Mouse (Mus musculus) lung, postnatal 0 days (tissue): ENCODE results near the gene Palm2.

ENCODE experiments used
- CTCF ChIP-seq: IDR thresholded peaks from 2 replicates; pipeline ENCODE4 v1.5.1; 2016; ENCODE audit warnings: antibody characterized with exemption, mild to moderate bottlenecking
- EP300 ChIP-seq: IDR thresholded peaks from 2 replicates; pipeline ENCODE4 v1.6.1; 2016; ENCODE audit warnings: antibody characterized with exemption, mild to moderate bottlenecking, control low read depth

DNA sequence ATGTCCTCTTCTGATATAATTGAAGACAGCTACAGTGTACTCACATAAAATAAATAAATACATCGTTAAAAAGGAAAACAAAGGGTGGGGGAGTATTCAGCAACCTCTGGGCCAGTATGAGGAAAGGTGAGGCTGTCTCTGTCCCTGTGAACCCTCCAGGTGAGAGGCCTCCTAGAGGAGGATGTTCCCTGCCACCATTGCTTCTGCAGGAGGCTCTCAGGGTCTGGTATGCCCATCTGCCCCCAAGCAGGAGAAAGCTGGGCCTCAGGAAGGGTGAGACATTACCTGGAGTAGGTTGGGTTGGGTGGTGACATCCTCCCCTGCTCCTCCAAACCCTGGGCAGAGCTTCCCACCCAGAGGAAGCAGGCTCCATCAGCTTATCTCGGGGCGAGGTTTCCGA lies 316.6 kb downstream of the Palm2 start:
- TF ChIP-seq CTCF (no peak), EP300 (no peak)
